Mouse (Mus musculus): ENCODE measurements at regions not wholly inside any gene's neighbourhood (a gene's known extent, or its start where the extent isn't known, plus 50 kb on each side); places are given as distances from the start of the nearest gene placed in this dataset.

GRCm38 (mm10) chr11:38036582-38036981 lies 800.8 kb upstream of the Tenm2 start:
- DNase-seq (ENCODE audit: low spot score): no peak

DNA sequence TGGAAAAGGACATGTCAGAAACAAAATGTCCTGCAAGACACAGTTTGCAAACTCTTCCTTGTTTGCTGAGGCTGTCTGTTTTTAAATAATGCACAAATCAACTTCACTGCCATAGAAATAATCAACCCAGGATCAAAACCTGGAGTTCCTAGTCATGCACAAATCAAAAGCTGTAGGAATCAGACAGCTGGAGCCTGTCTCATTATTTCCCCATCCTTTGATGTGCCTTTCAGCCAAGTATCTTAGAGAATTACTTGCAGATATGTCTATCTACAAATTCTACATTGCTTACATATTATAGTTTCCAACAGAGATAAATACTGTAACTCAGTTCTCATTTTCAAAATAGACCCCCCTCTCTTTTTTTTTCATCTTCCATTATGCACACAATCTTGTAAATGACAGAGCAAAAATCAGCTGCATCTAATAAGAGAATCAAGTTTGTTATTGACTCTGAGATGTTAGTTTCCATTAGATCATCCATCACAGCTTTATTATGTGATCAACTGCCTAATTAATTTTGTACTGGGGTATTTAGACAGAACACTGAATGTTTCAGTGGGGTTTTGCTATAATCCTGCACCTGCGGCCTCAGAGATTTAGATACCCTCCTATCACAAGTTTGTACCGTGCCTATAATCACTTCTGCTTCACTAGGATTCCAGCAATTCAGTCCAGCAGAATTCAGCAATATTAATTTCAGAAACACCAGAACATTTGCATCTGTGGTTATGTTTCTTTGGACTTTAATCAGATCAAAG lies 798.9 kb upstream of the Tenm2 start:
- DNase-seq (ENCODE audit: low spot score): no peak

DNA sequence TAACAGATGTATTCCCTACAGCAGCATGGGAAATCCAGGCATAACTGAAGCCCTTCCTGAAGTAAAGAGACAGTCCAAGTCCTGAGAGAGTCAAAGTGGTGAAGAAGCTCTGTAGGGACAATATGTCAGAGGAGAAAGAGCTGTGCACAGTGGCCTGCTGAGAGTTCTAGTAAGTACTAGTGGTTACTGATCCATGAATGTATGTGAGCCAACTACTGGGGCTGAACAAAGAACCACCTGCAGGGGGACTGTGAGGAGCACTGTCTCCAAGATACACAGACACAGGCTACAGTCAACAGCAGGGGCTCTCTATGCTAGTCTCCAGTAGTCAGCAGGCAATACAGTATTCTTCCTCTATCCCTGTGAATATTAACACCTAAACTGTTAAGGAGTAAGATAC lies 785.9 kb upstream of the Tenm2 start:
- no peak for DNase-seq (ENCODE audit: low spot score)

DNA sequence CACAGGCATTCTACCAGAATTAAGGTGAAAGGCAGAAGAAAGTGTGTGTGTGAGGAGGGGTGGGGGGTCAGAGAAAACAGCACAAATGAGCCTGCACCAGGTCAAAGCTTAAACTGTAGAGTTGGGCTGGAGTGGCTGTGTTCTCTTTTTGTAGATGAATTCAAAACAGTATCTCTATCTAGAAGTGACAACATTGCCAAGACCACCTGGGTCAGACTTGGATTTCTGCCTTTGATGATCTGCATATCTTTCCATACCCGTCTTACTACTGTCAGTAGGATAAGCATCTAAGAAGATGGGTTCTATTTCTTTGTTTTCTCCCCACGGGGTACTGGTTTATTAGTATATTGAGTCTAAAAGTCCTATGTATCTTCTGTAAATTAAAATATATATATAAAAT lies 742.4 kb upstream of the Tenm2 start:
- DNase-seq (ENCODE audit: low spot score): no peak

DNA sequence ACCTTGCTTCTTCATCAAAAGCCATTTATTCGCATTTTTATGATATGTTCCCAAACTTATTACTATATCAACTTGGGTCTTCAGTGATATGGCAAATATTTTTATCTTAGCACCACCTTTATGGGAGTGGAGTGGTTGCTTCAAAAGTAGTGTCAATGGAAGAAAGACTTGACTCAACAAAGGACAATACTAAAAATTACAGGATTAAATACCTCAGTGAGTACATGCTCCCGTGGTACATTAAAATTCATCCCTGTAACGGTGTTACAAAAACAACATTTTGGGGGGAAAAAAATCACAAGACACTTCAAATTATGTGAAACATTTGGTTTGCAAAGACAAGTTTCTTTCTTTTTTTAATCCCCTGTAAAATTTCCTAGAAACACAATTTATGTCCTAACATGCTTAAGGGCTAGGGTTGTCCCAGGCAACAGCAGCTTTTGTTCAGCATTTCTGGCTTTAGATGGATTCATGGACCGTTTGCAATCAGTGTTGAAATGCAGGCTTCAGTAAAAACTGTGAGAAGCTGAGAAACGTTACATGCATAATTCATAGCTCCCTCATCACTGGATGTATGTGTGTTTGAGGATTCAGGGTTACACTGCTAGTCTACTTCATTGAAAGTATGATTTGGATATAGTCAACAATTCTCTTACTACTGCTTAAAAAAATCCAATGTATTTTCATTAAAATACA lies 700.8 kb upstream of the Tenm2 start:
- DNase-seq (ENCODE audit: low spot score): no peak

DNA sequence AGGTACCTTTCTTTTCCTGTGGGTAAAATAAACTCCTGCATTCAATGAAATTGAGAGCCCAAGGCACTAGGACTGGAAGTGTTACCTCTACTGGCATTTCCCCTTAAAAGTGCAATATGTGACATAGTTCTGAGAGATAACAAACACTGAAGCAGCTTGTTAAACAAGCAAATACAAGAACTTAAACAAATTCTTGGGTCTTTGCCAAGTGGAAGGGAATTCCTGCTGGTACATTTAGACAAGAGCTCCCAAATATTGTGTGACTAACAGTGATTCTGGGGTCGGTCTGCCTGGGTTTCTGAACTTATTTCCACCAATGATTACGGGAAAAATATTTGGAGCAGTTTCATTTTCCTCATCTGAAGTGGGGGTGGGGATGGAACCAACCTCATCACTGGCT lies 677.4 kb upstream of the Tenm2 start:
- DNase-seq (ENCODE audit: low spot score): no peak

- no peak for DNase-seq (ENCODE audit: low spot score)
Measured at GRCm38 (mm10) chr11:37904991-37905390, 669.2 kb upstream of the Tenm2 start.

GRCm38 (mm10) chr11:37897713-37898112 lies 661.9 kb upstream of the Tenm2 start:
- DNase-seq (ENCODE audit: low spot score): no peak

GRCm38 (mm10) chr11:37882717-37883116 lies 647.0 kb upstream of the Tenm2 start:
- DNase-seq (ENCODE audit: low spot score): no peak

DNA sequence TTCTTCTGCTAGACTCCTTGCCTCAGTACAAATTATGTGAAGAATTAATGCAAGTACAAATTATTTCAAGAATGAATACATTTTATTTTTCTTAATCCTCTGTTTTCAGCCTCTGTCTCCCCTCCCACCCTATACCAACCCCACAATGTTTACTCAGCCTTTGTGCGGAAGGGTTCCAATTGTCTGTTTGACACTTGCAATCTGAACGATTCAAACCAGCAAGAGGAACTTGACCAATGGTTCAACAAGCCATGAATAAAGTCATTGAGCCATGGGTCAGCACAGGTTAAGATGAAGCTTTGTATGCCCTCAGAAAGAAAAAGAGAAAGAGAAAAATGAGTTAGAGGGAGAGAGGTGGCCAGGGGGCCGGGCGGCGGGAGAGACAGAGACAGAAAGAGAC lies 601.5 kb upstream of the Tenm2 start:
- peak; percentile 55 for DNase-seq (ENCODE audit: low spot score)

DNA sequence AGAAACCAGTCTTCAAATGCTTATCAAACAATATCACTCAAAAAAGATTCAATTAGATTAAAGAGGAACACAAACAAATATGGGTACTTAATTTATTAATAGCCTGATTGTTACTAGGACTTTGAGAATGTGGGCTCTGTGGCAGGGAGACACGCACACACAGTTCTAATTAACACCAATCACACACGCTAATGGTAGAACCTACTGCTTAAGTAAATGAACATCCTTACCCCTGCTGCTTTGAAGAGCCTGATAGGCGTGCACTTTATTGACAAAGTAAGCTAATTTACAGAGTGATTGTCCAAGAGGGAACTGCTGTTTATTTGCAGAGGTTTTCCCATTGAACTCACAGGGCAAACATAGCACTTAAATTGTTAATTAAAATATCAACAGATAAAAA lies 595.2 kb upstream of the Tenm2 start:
- DNase-seq (ENCODE audit: low spot score): no peak

- no peak for DNase-seq (ENCODE audit: low spot score)
Measured at GRCm38 (mm10) chr11:37806761-37807160, 571.0 kb upstream of the Tenm2 start.

- no peak for DNase-seq (ENCODE audit: low spot score)
Measured at GRCm38 (mm10) chr11:37798783-37799318, 563.1 kb upstream of the Tenm2 start.

DNA sequence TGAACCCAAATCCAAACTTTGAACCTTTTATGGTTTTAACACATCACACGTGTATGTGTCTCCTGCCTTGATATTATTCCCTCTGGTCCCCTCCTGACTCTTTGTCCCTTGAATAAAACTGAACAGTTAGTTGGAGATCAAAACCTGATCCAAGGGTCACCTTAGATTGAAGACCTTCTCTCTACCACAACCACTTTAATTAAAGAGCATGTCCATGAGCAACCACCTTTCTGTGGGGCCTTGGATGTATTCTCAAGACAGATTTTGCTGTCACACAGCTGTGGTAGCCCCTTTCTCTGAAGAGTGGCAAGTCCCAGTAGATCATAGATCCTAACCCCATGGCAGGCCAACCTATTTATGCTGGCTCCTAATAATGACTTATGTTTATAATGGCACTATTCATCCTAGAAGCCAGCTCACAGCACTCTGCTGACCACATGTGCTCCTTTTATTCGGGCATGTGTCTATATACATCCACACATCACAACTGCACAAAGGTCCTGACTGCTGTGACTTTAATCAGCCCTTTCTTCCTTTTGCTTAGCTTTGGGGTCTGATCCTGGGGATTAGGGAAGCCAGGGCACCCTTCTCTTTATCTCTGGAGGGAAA lies 536.8 kb upstream of the Tenm2 start:
- DNase-seq (ENCODE audit: low spot score): peak; percentile 9

GRCm38 (mm10) chr11:37770881-37771280 lies 535.1 kb upstream of the Tenm2 start:
- no peak for DNase-seq (ENCODE audit: low spot score)

DNA sequence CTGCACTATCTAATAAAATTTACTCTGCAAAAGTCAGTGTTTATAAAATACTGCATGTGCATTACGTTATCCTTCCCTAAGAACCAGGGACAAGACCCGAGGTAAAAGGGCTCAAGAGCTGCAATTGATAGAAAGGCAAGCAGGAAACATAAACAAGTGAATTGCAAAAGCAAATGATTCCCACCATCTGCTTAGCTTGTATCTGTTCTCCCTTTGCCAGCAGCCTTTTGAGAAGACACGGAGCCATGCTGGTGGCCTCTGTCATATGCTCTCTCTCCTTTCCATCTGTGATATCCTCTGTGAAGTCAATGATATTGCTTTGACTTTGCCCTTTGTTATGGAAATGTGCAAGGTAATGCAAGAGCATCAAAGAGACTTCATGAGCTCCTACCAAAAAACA lies 532.4 kb upstream of the Tenm2 start:
- no peak for DNase-seq (ENCODE audit: low spot score)

GRCm38 (mm10) chr11:37735992-37736391 lies 500.2 kb upstream of the Tenm2 start:
- no peak for DNase-seq (ENCODE audit: low spot score)

GRCm38 (mm10) chr11:37735501-37735900 lies 499.7 kb upstream of the Tenm2 start:
- no peak for DNase-seq (ENCODE audit: low spot score)

DNA sequence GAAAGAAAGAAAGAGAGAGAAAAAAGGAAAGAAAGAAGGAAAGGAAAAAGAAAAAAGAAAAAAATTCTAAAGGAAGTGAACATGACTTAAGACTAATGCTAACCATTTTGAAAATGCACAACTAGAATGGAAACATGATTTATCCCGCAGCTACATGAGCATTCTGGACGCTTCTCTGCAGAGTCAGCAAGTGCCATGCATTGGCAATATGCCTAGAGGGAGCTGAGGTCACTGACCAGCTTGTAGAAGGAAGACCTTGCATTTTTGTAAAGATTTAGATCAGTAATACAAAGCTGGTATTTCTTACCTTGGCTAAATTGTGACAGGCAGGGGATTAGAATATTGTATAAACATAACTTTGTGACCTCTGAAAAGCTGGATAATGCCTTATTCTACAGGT lies 461.2 kb upstream of the Tenm2 start:
- DNase-seq (ENCODE audit: low spot score): no peak

DNA sequence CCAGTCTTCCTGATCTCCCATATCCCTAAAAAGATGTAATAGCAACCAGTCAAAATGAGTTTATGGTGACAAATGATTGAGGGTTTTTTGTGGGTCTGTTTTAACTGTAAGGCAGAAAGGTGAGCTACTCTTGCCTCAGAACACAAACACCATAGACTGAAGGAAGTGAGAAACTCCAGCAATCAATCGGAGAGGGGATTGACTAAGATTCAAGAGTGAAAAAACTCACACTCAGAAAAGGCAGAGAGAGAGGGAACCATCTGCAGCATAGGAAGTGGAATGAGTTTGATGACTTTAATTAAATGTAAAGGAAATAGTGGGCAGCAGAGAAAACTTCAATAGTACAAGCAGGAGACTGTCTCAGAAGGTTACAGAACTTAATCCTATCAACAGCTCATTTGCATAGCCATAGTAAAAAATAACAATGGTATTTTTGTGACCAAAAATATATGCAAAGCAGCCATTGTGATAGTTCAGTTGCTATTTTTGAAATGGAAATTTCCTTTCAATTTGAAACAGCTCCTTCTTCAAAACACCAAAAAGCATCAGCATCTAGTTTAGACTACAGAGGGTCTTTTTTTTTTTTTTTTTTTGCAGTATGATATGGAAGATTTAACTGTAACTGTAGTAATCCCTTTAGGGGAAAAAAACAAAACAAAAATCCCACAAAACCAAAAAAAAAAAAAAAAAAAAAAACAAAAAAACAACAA lies 442.9 kb upstream of the Tenm2 start:
- no peak for DNase-seq (ENCODE audit: low spot score)

- DNase-seq (ENCODE audit: low spot score): no peak
Measured at GRCm38 (mm10) chr11:37671320-37671719, 435.6 kb upstream of the Tenm2 start.

GRCm38 (mm10) chr11:37666925-37667324 lies 431.2 kb upstream of the Tenm2 start:
- DNase-seq (ENCODE audit: low spot score): no peak

Measured in embryo, embryonic 10 days (tissue).